Mouse (Mus musculus) v-Abl transformed pro-B cells (cell line): ENCODE data around the gene Herc2.

ENCODE experiments used
- in situ Hi-C, 2 experiments: fragments of 400-800 bp; cut with MboI; formaldehyde crosslinking; loops; one replicate each; pipeline ENCODE4 v1.15.1; 2025; ENCODE audit not compliant: unreplicated experiment in 2 of 2

Gene Herc2

DNA sequence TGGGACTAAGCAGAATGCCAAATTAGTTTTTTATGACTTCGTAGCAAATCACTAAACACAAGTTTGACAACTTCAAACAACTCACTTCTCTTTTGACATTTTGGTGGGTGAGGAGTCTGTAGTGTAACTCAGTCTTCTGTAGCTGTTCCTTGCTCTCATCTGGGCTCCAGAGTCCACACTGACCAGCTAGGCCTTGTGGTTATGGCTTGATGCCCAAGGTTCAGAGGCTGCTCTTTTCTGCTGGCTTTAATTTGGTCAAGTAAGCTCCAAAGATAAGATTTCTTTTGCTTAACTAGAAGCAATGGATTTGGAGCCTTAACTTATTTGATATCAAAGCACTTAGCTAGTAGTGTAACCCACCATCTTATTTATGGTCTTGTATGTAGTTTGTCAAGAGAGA lies 14.9 kb downstream of the Herc2 start:
- in situ Hi-C loops: no loop called here

DNA sequence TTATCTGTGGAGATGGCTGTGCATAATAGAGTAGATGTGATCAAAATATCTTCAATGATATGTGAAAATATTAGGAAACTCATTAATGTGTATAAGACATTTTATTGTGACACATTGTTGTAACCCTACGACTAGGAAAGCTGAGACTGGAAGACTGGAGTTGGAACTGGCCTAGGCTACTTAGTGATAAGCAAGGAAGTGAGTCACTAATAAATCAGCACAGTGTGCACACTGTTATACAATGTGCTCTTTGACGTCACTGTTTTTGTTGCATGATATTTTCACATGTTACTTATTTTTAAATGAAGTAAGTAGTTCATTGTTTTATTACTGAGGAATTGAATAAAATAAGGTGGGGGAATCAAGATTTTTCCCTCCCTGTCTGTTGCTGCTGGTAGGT lies 16.1 kb downstream of the Herc2 start:
- in situ Hi-C loops: no loop called here

DNA sequence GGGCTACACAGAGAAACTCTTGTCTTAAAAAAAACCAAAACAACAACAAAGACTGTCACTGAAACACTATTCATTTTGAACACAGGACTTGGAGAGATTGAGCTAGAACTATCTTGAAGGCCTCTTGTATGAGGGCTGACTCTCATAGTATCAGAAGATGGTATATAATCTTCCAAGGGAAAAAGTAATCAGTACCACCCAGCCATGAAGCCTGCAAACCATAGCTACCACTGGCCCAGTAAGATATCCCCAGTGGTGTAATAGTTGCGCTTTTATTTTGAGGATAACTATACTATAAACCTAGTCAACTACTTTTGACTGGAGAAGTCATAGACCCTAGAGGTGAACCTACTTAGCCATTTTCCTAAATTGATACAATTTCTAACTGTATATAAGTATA lies 16.6 kb downstream of the Herc2 start:
- in situ Hi-C loops: no loop called here

DNA sequence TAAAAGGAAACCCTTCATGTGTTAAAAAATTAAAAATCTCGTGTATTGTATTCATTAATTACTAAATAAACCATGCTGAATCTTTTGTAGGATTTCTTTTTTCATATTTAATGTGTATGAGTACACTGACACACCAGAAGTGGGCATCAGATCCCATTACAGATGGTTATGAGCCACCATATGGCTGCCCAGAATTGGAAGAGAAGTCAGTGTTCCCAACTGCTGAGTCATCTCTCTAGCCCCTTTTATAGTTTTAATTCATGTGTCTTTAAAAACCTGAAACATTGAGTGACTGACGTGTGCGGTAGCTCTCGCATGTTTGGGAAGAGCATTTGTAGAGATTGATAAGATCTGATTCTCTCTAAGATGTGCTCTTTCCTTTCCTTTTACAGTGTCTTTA lies 21.7 kb downstream of the Herc2 start:
- in situ Hi-C loops: no loop called here

DNA sequence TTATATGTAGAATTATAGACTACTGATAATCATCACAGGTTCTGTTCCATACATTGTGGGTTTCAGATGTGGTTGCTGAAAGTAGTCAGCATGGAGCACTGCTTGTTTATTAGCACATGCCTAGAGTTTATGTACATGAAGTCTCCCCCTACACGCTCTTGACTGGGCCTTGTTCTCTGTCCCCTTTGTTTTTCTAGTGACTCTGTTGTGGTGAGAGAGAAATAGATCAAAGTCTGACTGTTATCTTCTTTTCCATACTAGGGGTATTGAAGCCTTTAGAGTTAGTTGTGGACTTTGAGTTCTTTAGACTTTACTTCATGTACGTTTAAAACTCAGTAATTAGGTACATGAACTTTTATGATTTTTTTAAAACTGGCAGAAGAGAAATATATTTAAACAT lies 33.0 kb downstream of the Herc2 start:
- in situ Hi-C loops: no loop called here

DNA sequence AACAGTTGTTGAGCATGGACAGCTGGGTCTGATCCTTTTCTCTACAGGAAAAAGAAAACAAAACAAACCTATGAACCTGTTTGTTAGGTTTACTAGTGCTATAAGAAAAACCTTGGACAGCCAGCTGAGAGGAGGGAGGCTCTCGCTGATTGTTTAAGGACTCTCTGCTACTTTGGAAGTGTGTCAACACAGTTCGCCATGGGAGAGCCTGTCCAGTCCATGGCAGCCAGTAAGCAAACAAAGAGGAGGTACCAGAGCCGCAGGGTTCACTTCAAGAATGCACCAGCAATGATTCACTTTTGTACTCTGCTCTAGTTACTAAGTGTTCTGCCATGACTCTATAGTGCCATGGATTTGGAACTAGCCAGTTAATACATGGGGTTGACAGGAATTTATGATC lies 39.1 kb downstream of the Herc2 start:
- in situ Hi-C loops: no loop called here

DNA sequence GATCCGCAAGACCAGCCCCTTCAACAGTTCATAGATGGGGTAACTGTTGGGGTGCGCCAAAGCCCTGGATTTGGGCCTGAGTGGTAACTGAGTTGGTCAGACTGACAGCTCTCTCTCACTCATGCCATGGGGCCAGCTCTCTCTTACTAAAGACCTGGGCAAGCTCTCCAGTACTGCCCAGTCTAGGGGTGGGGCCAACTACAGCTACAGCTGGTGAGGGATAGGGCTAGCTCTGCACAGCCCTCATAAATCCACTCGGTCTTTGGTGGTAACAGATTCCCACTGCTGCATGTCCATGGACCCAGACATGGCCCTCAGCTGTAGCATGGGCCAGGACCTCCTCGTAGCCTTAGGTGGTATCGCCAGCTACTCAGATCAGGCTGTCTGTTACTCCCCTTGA lies 41.4 kb downstream of the Herc2 start:
- in situ Hi-C loops: no loop called here

DNA sequence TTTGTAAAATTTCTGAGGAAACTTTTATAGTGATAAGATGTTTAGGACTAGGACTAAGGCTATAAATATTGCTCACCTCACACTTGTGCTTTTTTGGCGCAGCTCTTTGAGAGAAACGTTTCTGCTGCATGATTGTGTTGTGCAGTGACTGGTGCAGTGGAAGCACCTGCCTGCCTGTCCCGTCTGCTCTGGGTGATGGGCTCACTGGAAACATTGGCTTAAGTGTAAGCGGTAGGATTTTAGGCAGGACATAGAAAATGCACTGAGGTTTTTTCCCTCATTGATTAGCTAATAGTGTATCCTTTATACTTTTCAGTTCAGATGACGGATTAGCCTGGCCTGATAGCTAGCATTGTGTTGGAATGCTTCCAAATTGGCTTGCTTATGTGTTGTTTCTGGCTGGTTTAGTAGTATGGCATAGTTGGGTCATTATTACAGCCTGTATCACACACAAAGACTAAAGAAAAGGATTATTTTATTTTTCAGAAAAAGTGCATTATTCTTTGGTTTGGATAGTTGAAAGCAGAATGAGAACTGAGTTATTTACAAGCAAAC lies 52.4 kb downstream of the Herc2 start:
- in situ Hi-C loops: loop anchor here in 1 of 2 experiments (5.0 to 10.0 kb wide), 2 partner anchors 50 to 298 kb away; partner anchors contain the start of gene Herc2

DNA sequence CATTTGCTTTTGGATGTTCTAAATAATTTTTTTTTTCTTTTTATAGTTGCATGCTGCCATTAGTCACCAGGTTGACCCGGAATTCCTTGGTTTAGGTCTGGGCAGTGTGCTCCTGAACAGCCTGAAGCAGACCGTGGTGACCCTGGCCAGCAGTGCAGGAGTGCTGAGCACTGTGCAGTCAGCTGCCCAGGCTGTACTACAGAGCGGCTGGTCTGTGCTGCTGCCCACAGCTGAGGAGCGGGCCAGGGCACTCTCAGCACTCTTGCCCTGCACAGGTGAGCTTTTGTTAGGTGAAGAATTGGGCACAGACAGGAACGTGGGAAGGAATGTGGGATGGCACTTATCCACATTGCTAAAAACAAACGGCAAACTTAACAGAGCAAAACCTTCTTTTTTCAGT lies 63.0 kb downstream of the Herc2 start:
- in situ Hi-C loops: no loop called here

DNA sequence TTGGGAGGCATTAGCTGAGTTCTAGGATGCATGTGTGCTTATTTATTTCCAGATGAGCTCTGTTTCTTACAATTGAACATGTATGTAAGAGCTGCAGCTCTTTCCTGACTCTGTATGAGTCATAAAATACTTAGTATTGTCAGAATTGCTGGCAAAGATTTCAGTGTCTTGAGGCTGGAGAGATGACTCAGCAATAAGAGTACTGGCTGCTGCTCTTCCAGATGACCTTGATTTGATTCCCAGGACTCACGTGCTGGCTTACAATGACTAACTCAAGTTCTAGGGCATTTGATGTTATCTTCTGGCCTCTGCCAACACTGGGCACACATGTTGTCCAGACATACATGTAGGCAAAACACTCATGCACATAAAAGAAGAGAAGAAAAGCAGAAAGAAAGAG lies 64.2 kb downstream of the Herc2 start:
- in situ Hi-C loops: no loop called here

DNA sequence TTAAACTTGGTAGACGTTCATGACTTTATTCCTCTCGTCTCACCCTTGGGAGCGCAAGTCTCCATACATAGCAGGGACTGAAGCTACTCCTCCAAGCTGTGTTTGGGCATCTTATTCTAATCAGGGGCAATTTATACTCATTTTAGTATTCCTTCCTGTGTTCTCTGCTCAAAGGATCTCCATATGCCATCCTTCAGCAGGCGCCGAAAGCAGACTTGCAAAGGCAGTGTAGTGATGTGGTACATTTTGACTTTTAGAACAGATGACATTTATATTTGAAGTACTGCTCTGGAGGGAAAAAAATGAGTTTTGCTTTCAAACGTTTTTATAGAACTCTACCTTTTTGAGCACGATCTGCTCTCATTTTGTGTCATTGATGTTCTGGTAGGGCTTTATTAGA lies 71.0 kb downstream of the Herc2 start:
- in situ Hi-C loops: no loop called here

DNA sequence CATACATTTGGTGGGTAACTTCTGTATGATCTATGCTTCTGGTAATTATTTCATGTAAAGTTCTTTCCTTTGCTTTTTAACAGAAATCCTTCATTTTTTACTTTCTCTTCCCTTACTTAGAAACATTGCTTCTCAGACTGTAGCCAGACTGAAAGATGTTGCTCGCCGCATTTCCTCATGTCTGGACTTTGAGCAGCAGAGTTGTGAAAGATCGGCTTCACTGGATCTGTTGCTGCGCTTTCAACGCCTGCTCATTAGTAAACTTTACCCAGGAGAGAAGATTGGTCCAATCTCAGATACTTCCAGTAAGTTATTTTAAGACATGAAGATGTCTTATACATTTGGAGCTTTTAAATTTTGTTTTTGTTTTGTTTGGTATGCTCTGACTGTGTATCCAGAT lies 71.4 kb downstream of the Herc2 start:
- in situ Hi-C loops: no loop called here

DNA sequence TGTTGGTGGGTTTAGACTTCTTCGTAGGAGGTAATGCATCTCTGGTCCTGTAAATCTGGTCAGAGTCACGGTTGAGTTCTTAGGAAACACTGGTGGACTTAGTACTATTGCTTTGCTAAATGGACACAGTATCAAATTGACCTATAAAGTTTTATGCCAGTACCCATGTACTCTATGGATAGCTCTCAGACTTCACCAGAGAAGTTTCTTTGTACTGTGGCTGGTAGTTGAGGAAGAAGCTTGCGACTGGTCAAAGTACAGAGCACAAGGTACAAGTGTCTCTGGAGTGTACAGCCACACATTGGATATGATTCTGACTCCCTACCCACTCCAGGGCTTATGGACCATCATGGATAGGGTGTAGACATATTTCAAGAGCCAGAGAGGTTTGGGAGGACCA lies 78.1 kb downstream of the Herc2 start:
- in situ Hi-C loops: no loop called here

DNA sequence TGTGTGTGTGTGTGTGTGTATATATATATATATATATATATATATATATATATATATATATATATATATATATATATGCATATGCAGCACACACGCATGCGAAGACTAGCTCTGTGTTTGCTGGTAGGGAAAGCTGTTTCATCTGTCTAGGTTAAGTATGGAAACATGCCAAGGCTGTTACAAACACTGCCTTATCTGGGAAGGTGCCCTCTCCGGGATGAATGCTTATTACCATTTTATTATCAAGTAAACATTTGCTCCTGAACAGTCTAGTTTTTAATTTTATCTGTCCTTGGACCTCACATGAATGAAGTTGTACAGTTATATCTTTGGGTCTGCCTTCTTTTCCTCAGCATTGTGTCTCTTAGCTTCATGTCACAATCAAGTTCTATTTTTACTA lies 79.6 kb downstream of the Herc2 start:
- in situ Hi-C loops: no loop called here

DNA sequence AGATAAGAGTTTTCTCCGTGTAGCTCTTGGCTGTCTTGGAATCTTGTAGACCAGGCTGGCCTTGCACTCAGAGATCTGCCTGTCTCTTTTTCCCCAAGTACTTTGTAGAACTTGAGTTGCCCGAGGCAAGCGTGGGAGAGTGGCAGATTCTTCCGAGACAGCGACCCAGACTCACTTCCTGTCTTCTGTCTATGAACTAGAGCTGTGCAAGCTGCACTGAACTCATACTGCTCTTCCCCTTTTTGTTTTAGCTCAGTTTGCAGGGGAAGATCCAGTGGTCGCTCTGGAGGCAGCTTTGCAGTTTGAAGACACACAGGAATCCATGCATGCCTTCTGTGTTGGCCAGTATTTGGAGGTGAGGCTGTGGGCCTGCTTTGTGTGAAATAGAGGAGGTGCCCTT lies 81.6 kb downstream of the Herc2 start:
- in situ Hi-C loops: no loop called here

DNA sequence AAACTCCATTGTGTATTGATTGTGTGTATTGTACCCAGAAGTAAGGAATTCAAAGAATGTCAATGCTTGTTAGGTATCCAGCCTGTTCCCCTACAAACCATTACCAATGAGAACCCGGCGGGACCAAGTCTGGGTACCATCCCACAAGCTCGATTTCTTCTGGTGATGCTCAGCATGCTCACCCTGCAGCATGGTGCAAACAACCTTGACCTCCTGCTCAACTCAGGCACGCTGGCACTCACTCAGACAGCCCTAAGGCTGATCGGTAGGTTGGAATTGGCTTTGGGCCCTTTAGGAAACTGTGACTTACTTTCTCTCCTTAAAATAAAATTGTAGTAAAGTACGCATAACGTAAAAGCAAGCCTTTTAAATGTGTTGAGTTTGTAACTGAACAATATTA lies 88.7 kb downstream of the Herc2 start:
- in situ Hi-C loops: no loop called here

DNA sequence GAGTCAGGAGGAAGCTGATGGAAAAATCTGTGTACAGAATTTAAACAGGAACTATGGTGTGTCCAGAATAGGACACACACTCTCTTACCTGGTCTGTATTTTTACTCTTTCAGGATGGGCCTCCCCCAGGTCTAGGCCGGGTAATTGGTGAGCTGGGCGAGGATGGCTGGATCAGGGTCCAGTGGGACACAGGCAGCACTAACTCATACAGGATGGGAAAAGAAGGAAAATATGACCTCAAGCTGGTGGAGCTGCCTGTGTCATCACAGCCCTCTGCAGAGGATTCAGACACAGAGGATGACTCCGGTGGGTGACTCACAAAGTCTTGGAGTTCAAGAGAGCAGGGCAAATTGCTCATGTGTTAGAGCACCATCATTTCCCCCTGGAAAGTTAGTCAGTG lies 96.4 kb downstream of the Herc2 start:
- in situ Hi-C loops: no loop called here

DNA sequence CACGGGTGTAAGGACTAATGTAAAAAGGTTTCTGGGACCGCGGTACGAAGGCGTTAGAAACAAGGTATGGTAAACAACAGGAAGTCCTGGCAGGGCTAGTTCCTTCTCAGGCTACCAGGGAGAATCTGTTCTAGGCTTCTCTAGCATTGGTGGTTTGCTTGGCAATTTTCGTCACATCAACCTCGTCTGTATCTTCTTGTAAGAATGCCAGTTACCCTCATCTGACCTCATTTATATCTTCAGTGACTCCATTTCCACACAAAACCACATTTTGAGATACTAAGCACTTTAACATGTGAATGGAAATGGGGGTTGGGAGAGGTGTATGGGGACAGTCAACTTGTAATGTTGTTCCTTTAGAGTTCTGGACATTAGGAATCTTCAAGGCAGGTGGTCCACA lies 98.9 kb downstream of the Herc2 start:
- in situ Hi-C loops: no loop called here

DNA sequence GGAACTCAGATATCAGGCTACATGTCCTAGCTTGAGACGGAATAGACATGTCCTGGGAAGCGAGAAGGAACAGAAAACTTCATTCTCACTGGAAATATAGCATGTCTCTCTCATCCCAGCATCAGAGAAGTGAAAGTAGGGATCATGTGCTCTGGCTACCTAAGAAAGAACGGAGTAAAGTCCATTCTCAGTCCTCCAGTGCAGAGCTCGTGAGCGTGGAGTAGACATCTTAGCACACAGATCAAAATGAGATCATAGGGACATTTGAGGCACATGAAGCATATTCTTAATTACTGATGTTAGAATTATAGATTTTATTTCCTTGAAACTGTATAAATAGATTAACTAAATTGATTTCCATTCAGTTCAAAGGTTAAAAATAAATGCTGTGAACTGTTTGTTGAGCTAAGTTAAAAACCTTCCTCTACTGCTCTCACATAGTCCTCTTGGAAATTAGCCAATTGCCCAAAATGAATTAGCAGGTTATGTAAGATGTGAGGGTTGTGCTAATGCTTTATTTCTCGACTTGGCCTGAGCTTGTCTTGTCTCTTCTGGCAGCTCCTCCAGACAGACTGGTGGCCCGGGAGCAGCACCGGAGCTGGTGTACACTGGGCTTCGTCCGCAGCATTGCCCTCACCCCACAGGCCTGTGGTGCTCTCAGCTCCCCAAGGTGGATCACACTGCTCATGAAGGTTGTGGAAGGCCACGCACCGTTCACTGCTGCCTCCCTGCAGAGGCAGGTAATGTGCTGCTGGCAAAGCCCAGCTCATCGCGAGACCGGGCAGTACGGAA lies 102.1 kb downstream of the Herc2 start:
- in situ Hi-C loops: no loop called here

DNA sequence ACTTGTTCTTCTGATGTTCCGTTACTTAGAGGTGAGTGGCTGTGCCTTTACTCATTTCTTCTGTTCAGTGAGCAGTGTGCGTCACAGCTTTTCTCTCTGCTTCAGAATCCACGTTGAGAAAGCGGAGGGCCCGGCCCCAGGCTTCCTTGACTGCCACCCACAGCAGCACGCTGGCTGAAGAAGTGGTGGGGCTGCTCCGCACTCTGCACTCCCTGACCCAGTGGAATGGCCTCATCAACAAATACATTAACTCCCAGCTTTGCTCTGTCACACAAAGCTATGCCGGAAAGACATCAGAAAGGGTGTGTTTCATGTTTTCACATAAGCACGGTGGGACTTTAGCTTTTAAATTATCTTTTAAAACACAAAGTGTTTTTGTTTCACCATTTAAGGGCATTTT lies 103.2 kb downstream of the Herc2 start:
- in situ Hi-C loops: no loop called here

DNA sequence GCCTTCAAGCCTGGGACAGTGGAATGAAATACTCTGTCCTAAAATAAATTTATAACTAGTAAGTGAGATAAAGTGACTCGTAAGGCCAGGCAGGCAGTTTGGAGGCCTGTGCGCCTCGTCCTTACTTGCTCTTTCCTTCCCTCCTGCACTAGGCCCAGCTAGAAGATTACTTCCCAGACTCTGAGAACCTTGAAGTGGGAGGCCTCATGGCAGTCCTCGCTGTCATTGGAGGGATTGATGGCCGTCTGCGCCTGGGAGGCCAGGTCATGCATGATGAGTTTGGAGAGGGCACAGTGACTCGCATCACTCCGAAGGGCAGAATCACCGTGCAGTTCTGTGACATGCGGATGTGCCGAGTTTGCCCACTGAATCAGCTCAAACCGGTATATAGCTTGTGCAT lies 103.6 kb downstream of the Herc2 start:
- in situ Hi-C loops: no loop called here

DNA sequence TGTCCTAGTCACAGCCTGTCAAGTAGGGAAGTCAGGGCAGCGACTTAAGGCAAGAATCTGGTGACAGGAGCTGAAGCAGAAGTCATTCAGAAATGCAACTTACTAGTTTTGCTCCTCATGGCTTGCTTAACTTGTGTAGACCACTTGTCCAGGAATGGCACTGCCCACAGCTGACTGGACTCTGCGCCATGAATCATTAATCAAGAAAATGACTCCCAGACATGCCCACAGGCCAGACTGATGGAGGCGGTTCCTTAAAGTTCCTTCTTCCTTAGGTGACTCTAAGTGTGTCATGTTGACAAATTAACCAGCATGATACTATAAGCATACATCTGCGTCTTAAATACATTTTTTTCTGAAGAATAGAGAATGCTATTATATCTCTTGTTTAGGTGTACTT lies 113.3 kb downstream of the Herc2 start:
- in situ Hi-C loops: no loop called here

DNA sequence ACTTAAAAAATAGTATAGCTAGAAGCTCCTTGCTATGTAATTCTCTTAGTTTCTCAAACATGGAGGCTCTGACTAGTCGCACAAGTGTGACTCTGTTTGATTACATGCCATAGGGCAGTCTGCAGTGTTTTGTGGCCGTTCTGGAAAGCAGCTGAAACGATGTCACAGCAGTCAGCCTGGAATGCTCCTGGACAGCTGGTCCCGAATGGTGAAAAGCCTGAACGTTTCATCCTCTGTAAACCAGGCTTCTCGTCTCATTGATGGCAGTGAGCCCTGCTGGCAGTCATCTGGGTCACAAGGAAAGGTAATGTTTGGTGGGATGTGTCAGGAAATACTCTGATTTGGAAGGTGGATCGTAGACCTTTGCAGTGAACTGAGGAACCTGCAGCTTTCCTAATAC lies 118.7 kb downstream of the Herc2 start:
- in situ Hi-C loops: no loop called here
